Mouse (Mus musculus): ENCODE measurements around the gene Crkl.

Crkl gene

DNA sequence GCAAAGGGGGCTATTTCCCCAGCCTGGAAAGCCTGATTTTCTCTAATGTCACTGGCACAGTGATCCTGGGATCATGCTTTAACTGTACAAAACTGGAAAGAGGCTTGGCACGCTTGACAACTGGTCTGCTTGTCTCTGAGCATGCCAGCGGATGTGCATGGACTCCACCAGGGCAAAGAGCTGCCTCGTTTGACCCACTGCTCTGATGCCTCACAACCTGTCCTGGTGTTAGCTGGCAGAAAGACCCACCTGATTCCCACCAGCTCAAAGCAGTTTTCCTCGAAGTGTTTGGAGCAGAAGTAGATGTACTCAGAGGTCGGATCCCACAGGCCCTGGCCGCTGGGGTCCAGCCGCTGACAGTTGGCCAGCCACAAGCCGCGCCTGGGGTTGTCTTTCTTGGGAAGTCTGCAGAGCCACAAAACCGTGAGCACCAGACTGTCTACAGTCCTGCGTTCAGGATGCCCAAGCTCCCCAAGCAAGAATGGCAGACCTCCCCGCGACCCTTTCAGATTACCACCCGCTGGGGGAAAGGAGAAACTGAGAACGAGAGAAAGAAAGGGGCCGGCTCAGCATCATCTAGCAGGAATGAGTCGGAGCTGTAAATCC lies 78.3 kb downstream of the Crkl start:
- DNase-seq (ENCODE audit: low spot score), result no peak

DNA sequence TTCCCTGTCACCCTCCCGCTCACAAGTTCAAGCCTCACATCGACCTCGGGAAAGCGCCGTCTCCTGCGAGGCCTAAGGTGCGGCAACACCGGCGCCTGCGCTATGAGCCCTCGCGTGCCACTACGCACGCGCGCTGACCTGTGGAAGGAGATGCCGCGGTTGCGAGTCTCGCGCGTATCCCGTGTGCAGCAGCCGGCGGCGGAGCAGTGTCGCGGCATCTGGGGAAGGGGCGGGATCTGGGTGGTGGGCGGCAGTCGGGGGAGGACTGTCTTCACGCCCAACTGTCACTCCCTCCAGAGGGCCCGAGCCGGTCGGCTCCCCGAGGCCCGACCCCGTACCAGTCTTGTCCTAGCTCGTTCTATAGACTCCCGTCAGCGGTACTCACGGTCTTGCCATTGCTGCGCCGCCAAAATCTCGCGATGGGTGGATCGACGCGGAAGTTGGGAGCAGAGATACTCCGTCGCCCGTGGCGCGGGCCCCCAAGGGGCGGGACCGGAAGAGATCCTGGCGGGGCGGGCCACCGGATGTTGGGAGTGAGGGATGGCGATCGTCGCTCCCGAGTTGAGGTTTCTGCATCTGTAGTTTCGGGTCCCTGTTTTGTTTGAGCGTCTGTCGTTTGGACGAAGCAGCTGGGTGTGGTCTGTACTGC lies 79.0 kb downstream of the Crkl start, which contains the start of gene Thap7:
Thap7 (minus strand) TSS at position 497 of the 649 bp plus-strand sequence.
- DNase-seq (ENCODE audit: low spot score), result peak; percentile 89

DNA sequence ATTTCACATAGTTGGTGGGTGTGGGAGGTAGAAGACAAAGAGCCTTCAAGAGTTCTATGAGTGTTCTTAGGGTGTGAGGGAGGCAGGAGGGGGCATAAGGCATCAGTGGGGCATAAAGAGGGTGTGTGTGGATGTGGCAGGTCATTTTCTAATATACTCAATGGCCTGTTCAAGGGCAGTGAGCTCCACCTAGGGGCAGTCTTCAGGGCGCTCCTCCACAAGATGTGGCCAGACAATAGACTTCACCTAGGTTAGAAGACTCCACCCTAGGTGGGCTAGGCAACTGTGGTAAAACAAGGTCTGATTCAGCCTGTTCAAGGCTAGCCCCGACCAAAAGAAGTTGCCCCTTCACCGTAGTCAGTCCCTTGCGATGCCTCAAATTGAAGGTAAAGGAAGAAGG lies 80.5 kb downstream of the Crkl start:
- no peak for DNase-seq (ENCODE audit: low spot score)

DNA sequence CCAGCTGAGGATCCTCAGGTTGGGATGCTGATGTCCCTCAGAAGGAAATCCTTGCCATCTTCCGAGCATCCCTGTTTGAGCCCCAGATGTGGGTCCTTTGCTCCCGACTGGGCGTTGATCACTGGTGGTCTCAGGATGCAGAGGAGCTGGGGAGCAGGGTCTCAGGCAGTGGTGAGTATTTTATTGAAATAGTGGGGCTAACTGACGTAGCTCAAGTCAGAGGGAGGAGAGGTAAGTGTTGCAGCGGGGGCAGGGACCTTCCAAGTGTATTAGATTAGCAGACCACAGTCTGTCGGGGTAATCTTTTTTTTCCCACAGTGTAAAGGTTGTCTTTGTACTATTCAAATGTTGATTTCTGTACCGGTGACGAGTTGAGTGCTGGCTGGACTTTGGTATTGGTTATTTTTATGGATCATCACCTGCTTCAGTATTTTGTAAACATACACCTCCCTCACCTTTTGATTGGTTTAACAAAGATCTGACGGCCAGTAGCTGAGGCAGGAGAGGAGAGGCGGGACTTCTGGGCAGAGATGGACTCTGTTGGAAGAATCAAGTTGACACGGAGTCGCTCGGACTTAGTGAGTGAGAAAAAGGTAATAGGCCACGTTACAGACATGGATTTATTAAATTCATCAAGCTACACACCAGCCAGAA lies 81.0 kb downstream of the Crkl start:
- no peak for DNase-seq (ENCODE audit: low spot score)

DNA sequence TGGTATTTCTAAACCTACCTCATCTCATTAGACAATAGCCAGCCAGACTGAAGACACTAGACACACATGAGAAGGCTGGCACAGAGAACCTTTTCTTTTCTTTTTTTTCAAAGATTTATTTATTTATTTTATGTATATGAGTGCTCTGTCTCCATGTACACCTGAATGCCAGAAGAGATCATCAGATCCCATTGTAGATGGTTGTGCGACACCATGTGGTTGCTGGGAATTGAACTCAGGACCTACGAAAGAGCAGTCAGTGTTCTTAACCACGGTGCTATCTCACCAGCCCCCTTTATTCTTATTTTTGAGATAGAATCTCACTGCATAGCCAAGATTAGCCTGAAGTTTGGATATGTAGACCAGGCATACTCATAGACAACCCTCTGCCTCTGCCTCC lies 84.8 kb downstream of the Crkl start:
- no peak for DNase-seq (ENCODE audit: low spot score)

Measured in urinary bladder, postnatal 10 days (tissue).